Mouse (Mus musculus): ENCODE results near the gene E2f1. TPM values are rescaled to one million over a fixed set of nuclear protein-coding genes. Genes with fewer than 3 reads are reported as not detected.

Gene E2f1
- total RNA-seq, 2 experiments from 2014 or later = 20.5 to 23.3 TPM

Other genes starting within 250 kb of the E2f1 start
- 10 to 100 TPM; 15.9 to 17.9 TPM for gene Cdk5rap1, start 196.9 kb downstream of the E2f1 start, total RNA-seq (2021)
- 10 to 100 TPM; 29.2 to 30.1 TPM for gene Snta1, start 161.8 kb downstream of the E2f1 start, total RNA-seq (2021)
- 10 to 100 TPM; 45.8 to 60.4 TPM for gene Cbfa2t2, start 133.4 kb downstream of the E2f1 start, total RNA-seq (2021)
- 1 to 10 TPM in 1 of 2 experiments, under 1 TPM in 1; 0.76 to 1.4 TPM for gene 1700003F12Rik, start 22.8 kb downstream of the E2f1 start, total RNA-seq (2021)
- gene Actl10, start 18.1 kb downstream of the E2f1 start, total RNA-seq (2021) = under 1 TPM in 1 of 2 experiments, not detected in 1; 0.25 TPM
- 1 to 10 TPM; 5.1 to 5.9 TPM for gene Necab3, start 11.0 kb downstream of the E2f1 start, total RNA-seq (2021)
- 10 to 100 TPM; 29.8 to 34.2 TPM for gene Pxmp4, start 33.8 kb upstream of the E2f1 start, total RNA-seq (2021)
- 1 to 10 TPM; 3.3 to 3.6 TPM for gene Zfp341, start 43.4 kb upstream of the E2f1 start, total RNA-seq (2021)
- gene 4930519P11Rik, start 43.5 kb upstream of the E2f1 start, total RNA-seq (2021) = 1 to 10 TPM in 1 of 2 experiments, under 1 TPM in 1; 0.71 to 1.3 TPM
- 100 to 1,000 TPM; 214 to 228 TPM for gene Chmp4b, start 81.8 kb upstream of the E2f1 start, total RNA-seq (2021)
- gene Gm14214, start 200.1 kb upstream of the E2f1 start, total RNA-seq (2021) = not detected
- 100 to 1,000 TPM; 216 to 223 TPM for gene Raly, start 221.2 kb upstream of the E2f1 start, total RNA-seq (2021)
- gene a, start 221.5 kb upstream of the E2f1 start, total RNA-seq (2021) = not detected